Mouse (Mus musculus) liver, embryonic 11.5 days (tissue): Measurements from ENCODE around the gene Zfp697. TPM values are rescaled to one million over a fixed set of nuclear protein-coding genes. Genes with fewer than 3 reads are reported as not detected.

ENCODE experiments used
- ATAC-seq: fragments of 200-750 bp; cut with Nextera tagmentation; replicated peaks from 2 replicates; pipeline ENCODE4 v1.8.0; 2017; ENCODE audit warnings: moderate number of reproducible peaks, mild to moderate bottlenecking, moderate TSS enrichment, moderate library complexity; ENCODE audit not compliant: low FRiP score
- DNase-seq: peaks from one replicate; pipeline ENCODE4 v3.0.0-alpha.2; 2017; ENCODE audit warnings: low spot score
- H3K27ac ChIP-seq: fragments of 300-500 bp; sonication (generic); 2 replicates; pipeline ENCODE4 v1.5.1; 2014; ENCODE audit warnings: mild to moderate bottlenecking, low read depth, low read length, control low read depth
- H3K27me3 ChIP-seq: fragments of 300-500 bp; sonication (generic); replicated peaks from 2 replicates; pipeline ENCODE4 v1.6.1; 2014; ENCODE audit warnings: low read length, mixed read lengths; ENCODE audit not compliant: control insufficient read depth, insufficient read depth
- H3K36me3 ChIP-seq: fragments of 300-500 bp; sonication (generic); 2 replicates; pipeline ENCODE4 v1.6.1; 2014; ENCODE audit warnings: mild to moderate bottlenecking, low read length, moderate library complexity, mixed read lengths; ENCODE audit not compliant: control insufficient read depth, insufficient read depth
- H3K4me1 ChIP-seq: fragments of 300-500 bp; sonication (generic); replicated peaks from 2 replicates; pipeline ENCODE4 v1.6.1; 2014; ENCODE audit warnings: low read length, mixed read lengths; ENCODE audit not compliant: control insufficient read depth, insufficient read depth
- H3K4me2 ChIP-seq: fragments of 300-500 bp; sonication (generic); 2 replicates; pipeline ENCODE4 v1.6.1; 2014; ENCODE audit warnings: mild to moderate bottlenecking, control low read depth, moderate library complexity
- H3K4me3 ChIP-seq: fragments of 300-500 bp; sonication (generic); 2 replicates; pipeline ENCODE4 v1.5.1; 2014; ENCODE audit warnings: low read depth, low read length, control low read depth
- H3K9ac ChIP-seq: fragments of 300-500 bp; sonication (generic); 2 replicates; pipeline ENCODE4 v1.6.1; 2014; ENCODE audit warnings: low read depth, low read length, control low read depth
- H3K9me3 ChIP-seq: fragments of 300-500 bp; sonication (generic); 2 replicates; pipeline ENCODE4 v1.6.1; 2016; ENCODE audit warnings: low read length, inconsistent platforms, mixed read lengths; ENCODE audit not compliant: control insufficient read depth
- WGBS: fragments of 180-500 bp; shearing (Covaris S2); extraction: QIAGEN DNeasy Blood & Tissue Kit; methylation state at CpG from one replicate; pipeline ENCODE4 v1.1.7; 2014; 5-methylcytosine and 5-hydroxymethylcytosine counted together
- polyA plus RNA-seq: library from polyadenylated mRNA; unstranded; fragments of >200 nt; fragmentation: Nextera tagmentation; extraction: Ambion mirVana; gene quantifications from 2 replicates; pipeline ENCODE4 v1.2.1, GENCODE M21; 2014

Gene Zfp697
- polyA plus RNA-seq, 1 experiment from 2014 or later: 5.7 TPM

- no peak for ATAC-seq
- H3K9me3 ChIP-seq: no peaks in the 10 kb centered on the region
- no peak for DNase-seq
- H3K4me2 ChIP-seq: no peak within 1 kb of the TSS
- H3K27me3 ChIP-seq: no peaks in the 10 kb centered on the region
- no peak within 1 kb of the TSS for H3K27ac ChIP-seq
- H3K36me3 ChIP-seq: no peaks in the 10 kb centered on the region
- H3K9ac ChIP-seq: no peak within 1 kb of the TSS
- no peaks in the 10 kb centered on the region for H3K4me1 ChIP-seq
- no peak within 1 kb of the TSS for H3K4me3 ChIP-seq
Measured at GRCm38 (mm10) chr3:98630152-98630551, 247.9 kb downstream of the Zfp697 start, which contains the start of gene Hsd3b5. Gene Hsd3b5, minus strand, starts transcription at chr3:98630252.

DNA sequence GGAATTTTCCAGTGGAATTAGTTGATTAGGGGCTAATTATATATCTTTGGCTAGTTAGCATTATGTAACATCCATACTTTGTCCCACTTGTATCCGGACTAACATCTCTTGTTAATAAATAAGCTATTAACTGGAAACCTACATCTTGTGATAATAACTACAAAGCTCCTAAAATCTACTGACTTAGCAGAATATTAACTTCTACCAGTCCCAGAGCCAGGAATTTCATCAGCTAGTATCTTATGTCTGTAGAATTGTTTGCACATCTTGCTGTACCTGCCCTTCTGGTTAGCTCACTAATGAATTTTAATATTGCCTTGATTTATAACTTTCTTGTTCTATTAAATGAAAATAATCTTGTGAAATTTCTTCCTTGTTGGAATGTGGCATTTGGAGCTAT, 252.9 kb downstream of the Zfp697 start:
- Histone ChIP-seq H3K27ac (no peak overlapping the region), H3K9me3 (no peaks in the 10 kb centered on the region), H3K9ac (no peak overlapping the region), H3K4me1 (no peaks in the 10 kb centered on the region), H3K4me3 (no peak overlapping the region), H3K4me2 (no peak overlapping the region), H3K27me3 (no peaks in the 10 kb centered on the region), H3K36me3 (no peaks in the 10 kb centered on the region)
- ATAC-seq (no peak), DNase-seq (no peak)
- 75% methylated on average over 1 of the region's 1 CpGs for WGBS

DNA sequence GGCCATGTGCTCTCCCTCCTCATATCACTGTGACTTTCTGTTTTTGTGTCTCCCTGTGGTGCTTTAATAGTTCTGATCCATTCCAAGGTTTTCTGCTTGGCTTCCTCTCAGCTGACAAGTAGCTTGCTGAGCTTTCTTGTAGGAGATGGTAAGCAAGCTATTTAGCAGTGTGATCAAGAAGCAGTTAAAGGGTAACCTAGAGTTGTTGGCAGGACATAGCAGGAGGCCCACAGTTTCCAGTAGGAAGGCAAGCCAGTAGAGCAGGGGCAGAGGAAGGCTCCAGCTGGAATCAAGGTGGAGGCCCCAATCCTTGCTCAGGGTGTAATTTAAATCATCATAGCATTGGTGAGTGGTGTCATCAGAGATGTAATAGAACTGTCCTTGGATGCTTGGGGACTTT, 298.5 kb downstream of the Zfp697 start:
- no peaks in the 10 kb centered on the region for H3K4me1 ChIP-seq
- no peak overlapping the region for H3K9ac ChIP-seq
- ATAC-seq (no peak), DNase-seq (no peak)
- no peaks in the 10 kb centered on the region for H3K36me3 ChIP-seq
- H3K9me3 ChIP-seq: no peaks in the 10 kb centered on the region
- H3K4me2 ChIP-seq: no peak overlapping the region
- no peak overlapping the region for H3K27ac ChIP-seq
- H3K4me3 ChIP-seq: no peak overlapping the region
- no peaks in the 10 kb centered on the region for H3K27me3 ChIP-seq

DNA sequence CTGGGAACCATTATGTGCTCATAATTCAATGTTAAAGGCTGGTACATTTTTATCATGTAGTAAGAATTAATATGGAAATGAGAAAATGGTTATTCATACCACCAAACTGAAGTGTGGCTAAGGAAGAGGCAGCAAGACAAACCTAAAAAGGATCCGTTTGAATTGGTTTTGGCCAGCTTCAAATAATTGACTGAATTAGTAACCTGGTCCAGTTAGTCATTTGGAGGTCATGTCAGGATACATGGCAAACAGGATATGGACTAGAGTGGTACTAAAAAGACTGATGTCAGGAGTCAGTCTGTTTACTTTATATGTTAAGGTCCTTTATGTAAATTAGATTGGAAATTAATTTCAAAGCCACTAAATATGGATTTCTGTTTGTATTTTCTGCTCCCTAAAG, 300.1 kb downstream of the Zfp697 start:
- H3K9me3 ChIP-seq: no peaks in the 10 kb centered on the region
- H3K4me3 ChIP-seq: no peak overlapping the region
- H3K36me3 ChIP-seq: no peaks in the 10 kb centered on the region
- WGBS: 69% methylated on average over 1 of the region's 1 CpGs
- no peak overlapping the region for H3K9ac ChIP-seq
- no peaks in the 10 kb centered on the region for H3K27me3 ChIP-seq
- ATAC-seq (no peak), DNase-seq (no peak)
- no peaks in the 10 kb centered on the region for H3K4me1 ChIP-seq
- H3K27ac ChIP-seq: no peak overlapping the region
- H3K4me2 ChIP-seq: no peak overlapping the region

DNA sequence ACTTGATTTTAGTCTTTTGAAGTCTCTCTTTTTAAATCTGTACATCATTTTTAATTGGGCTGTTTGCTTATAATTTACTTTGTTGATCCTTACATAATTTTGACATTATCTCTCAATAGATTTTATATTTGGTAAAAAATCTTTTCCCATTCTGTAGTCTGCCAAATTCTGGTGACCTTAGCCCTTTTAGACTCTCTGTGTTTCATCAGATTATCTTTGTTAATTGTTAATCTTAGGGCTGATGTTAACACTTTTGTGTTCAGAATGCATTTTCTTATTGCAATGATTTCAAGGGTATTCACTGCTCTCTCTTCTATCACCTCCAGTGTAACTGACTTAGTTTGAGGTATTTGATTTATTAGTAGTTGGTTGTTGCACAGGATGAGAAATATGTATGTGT, 338.5 kb downstream of the Zfp697 start:
- DNase-seq (no peak), ATAC-seq (no peak)
- H3K4me2 ChIP-seq: no peak overlapping the region
- no peak overlapping the region for H3K9ac ChIP-seq
- H3K4me3 ChIP-seq: no peak overlapping the region
- H3K9me3 ChIP-seq: no peaks in the 10 kb centered on the region
- no peaks in the 10 kb centered on the region for H3K27me3 ChIP-seq
- no peaks in the 10 kb centered on the region for H3K4me1 ChIP-seq
- H3K27ac ChIP-seq: no peak overlapping the region
- H3K36me3 ChIP-seq: no peaks in the 10 kb centered on the region

GRCm38 (mm10) chr3:98724376-98724775, 342.1 kb downstream of the Zfp697 start, which contains the start of gene Hsd3b2:
Gene Hsd3b2, minus strand, starts transcription at chr3:98724543.
- Histone ChIP-seq H3K36me3 (no peaks in the 10 kb centered on the region), H3K9ac (no peak within 1 kb of the TSS), H3K4me1 (no peaks in the 10 kb centered on the region), H3K4me2 (no peak within 1 kb of the TSS), H3K27me3 (no peaks in the 10 kb centered on the region), H3K9me3 (no peaks in the 10 kb centered on the region), H3K27ac (no peak within 1 kb of the TSS), H3K4me3 (no peak within 1 kb of the TSS)
- no peak for ATAC-seq
- WGBS: 74% methylated on average over 1 of the region's 1 CpGs
- no peak for DNase-seq

DNA sequence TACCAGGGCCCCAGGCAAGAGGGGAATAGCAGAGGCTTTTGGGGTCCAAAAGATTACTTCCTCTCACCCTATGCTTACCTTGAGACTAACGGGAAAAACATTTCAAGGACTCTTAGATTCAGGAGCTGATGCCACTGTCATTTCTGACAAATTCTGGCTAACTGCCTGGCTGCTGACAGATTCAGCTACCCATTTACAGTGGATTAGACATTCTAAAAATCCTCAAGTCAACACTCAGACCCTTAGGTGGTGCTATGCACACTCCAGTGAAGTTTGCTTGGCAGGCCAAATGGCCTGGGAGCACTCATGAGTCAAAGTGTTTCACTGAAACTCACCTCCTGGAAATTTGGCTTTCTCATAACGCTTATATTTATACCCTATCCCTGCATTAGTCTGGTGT, 344.0 kb downstream of the Zfp697 start:
- Histone ChIP-seq H3K4me2 (no peak overlapping the region), H3K9me3 (no peaks in the 10 kb centered on the region), H3K27ac (no peak overlapping the region), H3K4me3 (no peak overlapping the region), H3K4me1 (no peaks in the 10 kb centered on the region), H3K27me3 (no peaks in the 10 kb centered on the region), H3K36me3 (no peaks in the 10 kb centered on the region), H3K9ac (no peak overlapping the region)
- 79% methylated on average over 2 of the region's 2 CpGs for WGBS
- DNase-seq: no peak
- ATAC-seq: no peak

GRCm38 (mm10) chr3:98733724-98734123, 351.5 kb downstream of the Zfp697 start:
- Histone ChIP-seq H3K4me2 (no peak overlapping the region), H3K27ac (no peak overlapping the region), H3K9ac (no peak overlapping the region), H3K4me3 (no peak overlapping the region), H3K4me1 (no peaks in the 10 kb centered on the region), H3K27me3 (no peaks in the 10 kb centered on the region), H3K9me3 (no peaks in the 10 kb centered on the region), H3K36me3 (no peaks in the 10 kb centered on the region)
- DNase-seq: no peak
- ATAC-seq: no peak
- 78% methylated on average over 2 of the region's 2 CpGs for WGBS

GRCm38 (mm10) chr3:98734340-98734739, 352.1 kb downstream of the Zfp697 start:
- 68% methylated on average over 4 of the region's 4 CpGs for WGBS
- H3K9me3 ChIP-seq: no peaks in the 10 kb centered on the region
- H3K4me2 ChIP-seq: no peak overlapping the region
- DNase-seq: no peak
- no peak overlapping the region for H3K4me3 ChIP-seq
- H3K27ac ChIP-seq: no peak overlapping the region
- no peak for ATAC-seq
- H3K4me1 ChIP-seq: no peaks in the 10 kb centered on the region
- no peaks in the 10 kb centered on the region for H3K27me3 ChIP-seq
- no peaks in the 10 kb centered on the region for H3K36me3 ChIP-seq
- no peak overlapping the region for H3K9ac ChIP-seq
